Mouse (Mus musculus) effector memory CD4-positive, alpha-beta T cell, adult 7 months (primary cell): ENCODE measurements around the gene F930015N05Rik. TPM values are rescaled to one million over a fixed set of nuclear protein-coding genes. Genes with fewer than 3 reads are reported as not detected.

Experiments used
- polyA plus RNA-seq: library from polyadenylated mRNA; unstranded; fragments of 100-300 nt; shearing (Covaris generic); gene quantifications from one replicate; pipeline ENCODE4 v1.2.1, GENCODE M21; 2017

Gene F930015N05Rik
- not detected for polyA plus RNA-seq

DNA sequence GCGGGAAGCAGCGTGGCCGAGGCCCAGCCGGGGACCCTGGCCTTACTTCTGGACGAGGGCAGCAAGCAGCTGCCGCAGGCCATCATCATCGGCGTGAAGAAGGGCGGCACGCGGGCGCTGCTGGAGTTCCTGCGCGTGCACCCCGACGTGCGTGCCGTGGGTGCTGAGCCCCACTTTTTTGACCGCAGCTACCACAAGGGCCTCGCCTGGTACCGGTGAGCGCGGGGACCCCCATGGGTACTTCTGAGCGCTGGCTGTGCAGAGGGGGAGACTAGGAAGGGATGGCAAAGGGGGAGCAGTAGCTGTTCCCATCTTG, at the start of gene F930015N05Rik:
Gene F930015N05Rik, minus strand, starts transcription at position 242 of the 316 bp plus-strand sequence.

DNA sequence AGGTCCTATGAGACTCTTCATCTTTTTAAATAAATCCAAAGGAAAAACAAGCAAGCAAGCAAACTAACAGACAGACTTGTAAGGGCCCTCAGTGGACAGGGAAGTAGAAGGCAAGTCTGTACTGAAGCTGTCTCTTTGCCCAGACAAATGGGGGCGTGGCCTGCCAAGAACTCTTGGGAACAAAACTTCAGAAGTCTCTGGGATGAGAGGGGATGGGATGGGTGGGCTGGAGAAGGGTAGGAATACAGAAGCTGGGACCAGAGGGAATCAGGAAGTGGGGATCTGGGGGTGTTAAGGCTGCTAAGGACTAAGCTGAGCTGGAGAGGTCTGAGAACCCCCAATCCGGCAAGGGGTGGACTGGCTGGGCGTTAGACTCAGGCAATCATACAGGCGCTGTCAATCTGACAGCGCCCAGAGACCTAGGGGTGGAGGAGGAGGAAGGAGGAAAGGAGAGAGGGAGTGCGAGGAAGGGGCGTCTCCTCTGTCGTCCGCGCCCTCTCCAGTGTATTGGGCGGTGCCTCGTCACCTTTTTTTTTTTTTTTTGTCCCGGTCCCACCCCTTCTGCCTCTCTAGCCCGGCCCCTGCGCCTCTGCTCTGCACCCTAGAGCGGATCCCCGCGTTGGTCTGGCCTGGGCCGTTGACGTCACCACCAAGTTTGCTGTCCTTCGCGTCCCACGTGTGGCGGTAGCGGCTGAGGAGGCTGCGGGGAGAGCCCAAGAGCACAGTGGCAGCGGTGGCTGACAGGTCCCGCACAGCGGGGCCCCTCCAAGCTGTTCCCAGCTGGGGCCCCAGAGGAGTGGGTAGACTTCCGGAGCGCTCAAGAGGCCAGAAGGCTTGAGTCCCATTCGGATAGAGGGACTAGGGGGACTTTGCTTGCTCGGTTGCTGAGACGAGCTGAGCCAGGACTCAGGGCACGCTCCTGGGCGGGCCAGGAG, 1.6 kb downstream of the F930015N05Rik start, which contains the start of gene Hs3st3a1:
Gene Hs3st3a1, plus strand, starts transcription at position 722 of the 935 bp plus-strand sequence.

Other genes starting within 250 kb of the F930015N05Rik start
- not detected for gene Hs3st3a1, start 1.3 kb downstream of the F930015N05Rik start, polyA plus RNA-seq